Comparison of ENCODE assay signal across 8 mouse cellular contexts in the genomic region with DNA sequence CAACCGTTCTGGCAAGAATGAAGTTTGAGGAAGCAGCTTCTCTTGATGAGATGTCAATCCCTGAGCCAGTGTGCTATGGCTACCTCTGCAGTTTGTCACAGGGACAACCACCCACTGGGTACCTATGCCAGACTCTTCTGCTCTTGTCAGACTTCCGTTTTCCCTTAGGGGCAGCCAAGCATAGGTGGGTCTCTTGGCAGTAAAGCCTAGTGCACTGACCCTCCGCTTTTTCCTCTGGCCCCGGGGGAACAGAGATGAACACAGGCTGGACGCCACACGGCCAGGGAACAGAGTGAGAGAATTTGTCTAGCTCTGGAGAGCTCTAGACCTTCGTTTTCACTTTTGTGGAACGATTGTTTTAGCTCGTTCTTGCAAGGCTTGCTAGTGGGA. TPM values are rescaled to one million over a fixed set of nuclear protein-coding genes. Genes with fewer than 3 reads are reported as not detected.
DNase-seq lines count a peak whose midpoint lies in the region; ATAC-seq and TF ChIP-seq lines count a peak whose summit lies in the region.

No protein-coding gene starts in this region.

- intact Hi-C loops in left cerebral cortex, postnatal 4 days (cut with DNase I) = loop anchor here (5.0 to 10.0 kb wide), 2 partner anchors 1031 to 1173 kb away; no protein-coding TSS in a partner anchor

- no peak for ATAC-seq in cerebellum, adult (ENCODE audit: insufficient number of reproducible peaks, low FRiP score, low TSS enrichment)
- ATAC-seq in stomach, embryonic 14.5 days (ENCODE audit: insufficient number of reproducible peaks, insufficient read depth, low FRiP score, low read depth) = no peak
- no peak for ATAC-seq in stomach, postnatal 0 days (ENCODE audit: low FRiP score, low TSS enrichment)
- ATAC-seq in limb, embryonic 12.5 days (ENCODE audit: insufficient number of reproducible peaks, insufficient read depth, low FRiP score, low TSS enrichment, low read depth) = no peak
- ATAC-seq in stomach, embryonic 16.5 days (ENCODE audit: insufficient read depth, low FRiP score) = no peak

- 58% methylated on average over 9 of the region's 9 CpGs for whole genome bisulfite sequencing in stomach, embryonic 14.5 days
- 59% methylated on average over 9 of the region's 9 CpGs for WGBS in stomach, postnatal 0 days
- 60% methylated on average over 9 of the region's 9 CpGs for WGBS in limb, embryonic 12.5 days
- 61% methylated on average over 9 of the region's 9 CpGs for WGBS in stomach, embryonic 16.5 days

- DNase-seq in cerebellum, postnatal 14 days = peak; percentile 15 to 20
- no peak for DNase-seq in stomach, postnatal 0 days (ENCODE audit: low spot score)
- no peak for DNase-seq in left cerebral cortex, postnatal 4 days
- DNase-seq in thymus, postnatal 10 days (ENCODE audit: low spot score in 2 of 2) = no peak

- peaks cover 26% of the 10 kb centered on the region; the same call in 1 of the 2 replicates for H3K4me1 ChIP-seq in stomach, embryonic 14.5 days (ENCODE audit: control insufficient read depth, insufficient read depth, low read length)
- peaks cover 12% of the 10 kb centered on the region for H3K4me1 ChIP-seq in stomach, postnatal 0 days (replicated peaks; ENCODE audit: control insufficient read depth, insufficient read depth)
- H3K4me1 ChIP-seq in limb, embryonic 12.5 days (replicated peaks) = peaks cover 41% of the 10 kb centered on the region
- peaks cover 38% of the 10 kb centered on the region for H3K4me1 ChIP-seq in stomach, embryonic 16.5 days (ENCODE audit: control insufficient read depth, insufficient read depth, low read length)

- no peak for TF ChIP-seq EP300 in stomach, postnatal 0 days (optimal IDR thresholded peaks at IDR 0.05)

- no peaks in the 10 kb centered on the region for H3K9me3 ChIP-seq in stomach, embryonic 14.5 days (ENCODE audit: control insufficient read depth, low read depth, low read length)
- H3K9me3 ChIP-seq in stomach, postnatal 0 days (ENCODE audit: control insufficient read depth, low read length) = no peaks in the 10 kb centered on the region
- no peaks in the 10 kb centered on the region for H3K9me3 ChIP-seq in limb, embryonic 12.5 days
- H3K9me3 ChIP-seq in stomach, embryonic 16.5 days (replicated peaks; ENCODE audit: control insufficient read depth, low read length) = no peaks in the 10 kb centered on the region

- H3K27ac ChIP-seq in stomach, embryonic 14.5 days (ENCODE audit: low read length) = no peak overlapping the region
- no peak overlapping the region for H3K27ac ChIP-seq in stomach, postnatal 0 days (replicated peaks)
- no peak overlapping the region for H3K27ac ChIP-seq in limb, embryonic 12.5 days
- no peak overlapping the region for H3K27ac ChIP-seq in stomach, embryonic 16.5 days (ENCODE audit: low read length)

- H3K4me2 ChIP-seq in stomach, embryonic 14.5 days (replicated peaks; ENCODE audit: low read depth, low read length) = peak overlapping the region; percentile 43
- H3K4me2 ChIP-seq in stomach, postnatal 0 days (replicated peaks; ENCODE audit: low read depth) = no peak overlapping the region; the same call in 1 of the 2 replicates
- peak overlapping the region; percentile 51 for H3K4me2 ChIP-seq in limb, embryonic 12.5 days
- H3K4me2 ChIP-seq in stomach, embryonic 16.5 days (ENCODE audit: low read depth, low read length) = peak overlapping the region; percentile 54

- H3K9ac ChIP-seq in stomach, embryonic 14.5 days (replicated peaks; ENCODE audit: low read depth, low read length) = no peak overlapping the region
- H3K9ac ChIP-seq in stomach, postnatal 0 days (ENCODE audit: low read length) = no peak overlapping the region
- no peak overlapping the region for H3K9ac ChIP-seq in limb, embryonic 12.5 days (replicated peaks)
- H3K9ac ChIP-seq in stomach, embryonic 16.5 days (ENCODE audit: low read length) = peak overlapping the region; percentile 68; the same call in 1 of the 2 replicates

- H3K27me3 ChIP-seq in stomach, embryonic 14.5 days (ENCODE audit: control insufficient read depth, insufficient read depth, low read length) = no peaks in the 10 kb centered on the region
- no peaks in the 10 kb centered on the region for H3K27me3 ChIP-seq in stomach, postnatal 0 days (ENCODE audit: control insufficient read depth, insufficient read depth, low read length)
- H3K27me3 ChIP-seq in limb, embryonic 12.5 days = peaks cover 21% of the 10 kb centered on the region
- H3K27me3 ChIP-seq in stomach, embryonic 16.5 days (ENCODE audit: control insufficient read depth, insufficient read depth, low read length) = no peaks in the 10 kb centered on the region

- H3K36me3 ChIP-seq in stomach, embryonic 14.5 days (ENCODE audit: control insufficient read depth, insufficient read depth, low read length) = no peaks in the 10 kb centered on the region
- H3K36me3 ChIP-seq in stomach, postnatal 0 days (ENCODE audit: control insufficient read depth, insufficient read depth, low read length) = no peaks in the 10 kb centered on the region
- H3K36me3 ChIP-seq in limb, embryonic 12.5 days = no peaks in the 10 kb centered on the region
- no peaks in the 10 kb centered on the region for H3K36me3 ChIP-seq in stomach, embryonic 16.5 days (ENCODE audit: control insufficient read depth, insufficient read depth, low read length)

- TF ChIP-seq CTCF in stomach, postnatal 0 days (IDR thresholded peaks at IDR 0.05; ENCODE audit: low read depth) = no peak

- H3K4me3 ChIP-seq in stomach, embryonic 14.5 days (ENCODE audit: low read depth, low read length) = no peak overlapping the region
- no peak overlapping the region for H3K4me3 ChIP-seq in stomach, postnatal 0 days (ENCODE audit: low read depth, low read length)
- H3K4me3 ChIP-seq in limb, embryonic 12.5 days (replicated peaks) = peak overlapping the region; percentile 30
- H3K4me3 ChIP-seq in stomach, embryonic 16.5 days (replicated peaks; ENCODE audit: low read length) = no peak overlapping the region

RNA-seq across cellular contexts. Expression of gene Hs6st1, which starts 2.4 kb away (rescaled TPM):
- 8.0 and 8.5 TPM in 2 replicates for polyA plus RNA-seq in stomach, embryonic 14.5 days (2014; fragmentation: Nextera tagmentation; extraction: Ambion mirVana)
- polyA plus RNA-seq in stomach, postnatal 0 days (2015; fragmentation: Nextera tagmentation; extraction: Ambion mirVana) = 5.7 and 6.8 TPM in 2 replicates
- 4.9 and 12.0 TPM in 2 replicates for polyA plus RNA-seq in limb, embryonic 12.5 days (2016; fragmentation: Nextera tagmentation; extraction: Ambion mirVana)
- 4.8 and 5.2 TPM in 2 replicates for polyA plus RNA-seq in stomach, embryonic 16.5 days (2015; fragmentation: Nextera tagmentation; extraction: Ambion mirVana)
- 10 to 100 TPM; 88.1 to 90.1 TPM for total RNA-seq in left cerebral cortex, postnatal 4 days (2021)

Comparison
In these comparisons a context has a peak if more than half of its experiments do, and no peak if none do; other contexts are left out.
1. DNase-seq: peak in cerebellum, postnatal 14 days (2 of 2); none in stomach, postnatal 0 days (single experiment), left cerebral cortex, postnatal 4 days (single experiment) and thymus, postnatal 10 days (0 of 2).